Mouse (Mus musculus) hindbrain, embryonic 13.5 days (tissue): ENCODE measurements at regions not wholly inside any gene's neighbourhood (a gene's known extent, or its start where the extent isn't known, plus 50 kb on each side); places are given as distances from the start of the nearest gene placed in this dataset.

ENCODE experiments used
- ATAC-seq: fragments of 200-750 bp; cut with Nextera tagmentation; 2 replicates; pipeline ENCODE4 v1.8.0; 2017; ENCODE audit warnings: moderate TSS enrichment; ENCODE audit not compliant: low FRiP score
- H3K27ac ChIP-seq: fragments of 300-500 bp; sonication (generic); 2 replicates; pipeline ENCODE4 v1.5.1; 2015; ENCODE audit warnings: inconsistent platforms, mild to moderate bottlenecking, moderate library complexity
- H3K27me3 ChIP-seq: fragments of 300-500 bp; sonication (generic); 2 replicates; pipeline ENCODE4 v1.6.1; 2015; ENCODE audit warnings: mild to moderate bottlenecking, inconsistent platforms
- H3K36me3 ChIP-seq: fragments of 300-500 bp; sonication (generic); 2 replicates; pipeline ENCODE4 v1.6.1; 2015; ENCODE audit warnings: mild to moderate bottlenecking, inconsistent platforms
- H3K4me1 ChIP-seq: fragments of 300-500 bp; sonication (generic); replicated peaks from 2 replicates; pipeline ENCODE4 v1.6.1; 2015; ENCODE audit warnings: inconsistent platforms
- H3K4me2 ChIP-seq: fragments of 300-500 bp; sonication (generic); 2 replicates; pipeline ENCODE4 v1.6.1; 2015; ENCODE audit warnings: inconsistent platforms, mild to moderate bottlenecking, moderate library complexity
- H3K4me3 ChIP-seq: fragments of 300-500 bp; sonication (generic); 2 replicates; pipeline ENCODE4 v1.5.1; 2015; ENCODE audit warnings: mild to moderate bottlenecking, inconsistent platforms
- H3K9ac ChIP-seq: fragments of 300-500 bp; sonication (generic); 2 replicates; pipeline ENCODE4 v1.6.1; 2015; ENCODE audit warnings: mild to moderate bottlenecking, inconsistent platforms
- H3K9me3 ChIP-seq: fragments of 300-500 bp; sonication (generic); 2 replicates; pipeline ENCODE4 v1.6.1; 2016; ENCODE audit warnings: inconsistent platforms
- WGBS: fragments of 180-500 bp; shearing (Covaris S2); methylation state at CpG from one replicate; pipeline ENCODE4 v1.1.7; 2015; 5-methylcytosine and 5-hydroxymethylcytosine counted together

- Histone ChIP-seq H3K4me1 (0 out of 2 replicates have a peak, but pooled peaks cover 3% of the 10 kb centered on the region), H3K27ac (no peak overlapping the region), H3K4me3 (no peak overlapping the region), H3K36me3 (no peaks in the 10 kb centered on the region), H3K4me2 (no peak overlapping the region), H3K27me3 (no peaks in the 10 kb centered on the region), H3K9me3 (no peaks in the 10 kb centered on the region), H3K9ac (no peak overlapping the region)
- 75% methylated on average over 3 of the region's 3 CpGs for WGBS
- no peak for ATAC-seq
Measured at GRCm38 (mm10) chr9:30021981-30022380, 59.0 kb upstream of the Ntm start.

DNA sequence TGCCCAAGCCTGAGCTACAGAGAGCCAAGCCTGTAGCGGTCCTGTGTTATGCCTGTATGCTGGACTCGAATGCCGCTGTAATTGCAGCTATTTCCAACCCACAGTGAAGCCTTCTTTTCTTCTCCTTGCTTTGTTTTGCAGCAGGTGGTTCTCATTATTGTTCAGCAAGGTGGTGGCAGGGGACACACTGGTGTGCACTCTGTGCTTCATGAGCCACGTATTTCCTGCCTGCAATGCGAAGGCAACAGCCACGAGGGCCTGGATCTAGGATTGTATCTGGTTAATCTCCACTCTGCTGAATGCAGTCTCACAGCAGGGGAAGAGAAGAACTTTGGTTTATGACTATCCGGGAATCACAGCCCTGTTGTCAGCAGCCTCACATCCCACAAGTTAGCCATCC, 62.3 kb upstream of the Ntm start:
- Histone ChIP-seq H3K4me3 (no peak overlapping the region), H3K4me2 (no peak overlapping the region), H3K27ac (no peak overlapping the region), H3K36me3 (no peaks in the 10 kb centered on the region), H3K27me3 (no peaks in the 10 kb centered on the region), H3K9me3 (no peaks in the 10 kb centered on the region), H3K9ac (no peak overlapping the region), H3K4me1 (no peaks in the 10 kb centered on the region)
- 66% methylated on average over 7 of the region's 7 CpGs for WGBS
- no peak for ATAC-seq

DNA sequence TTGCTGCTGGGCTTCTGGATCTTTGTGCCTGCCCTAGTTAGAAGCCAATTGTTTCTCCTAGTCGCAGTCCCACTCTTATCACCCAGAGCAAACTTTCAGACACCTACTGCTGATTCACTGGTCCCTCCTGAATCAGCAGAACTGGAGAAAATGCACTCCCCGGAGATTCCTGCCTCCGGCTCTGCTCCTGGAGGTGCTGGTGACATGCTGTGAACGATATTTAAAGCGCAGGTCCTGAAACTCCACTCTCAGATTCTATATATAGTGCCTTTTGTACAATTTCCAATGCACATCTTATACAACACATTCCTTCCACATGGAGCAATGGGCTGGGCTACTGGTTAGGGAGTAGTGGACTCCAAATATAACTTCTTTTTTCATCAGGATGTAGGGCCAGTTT, 64.0 kb upstream of the Ntm start:
- ATAC-seq = no peak
- Histone ChIP-seq H3K4me3 (no peak overlapping the region), H3K4me2 (no peak overlapping the region), H3K27ac (no peak overlapping the region), H3K9me3 (no peaks in the 10 kb centered on the region), H3K27me3 (no peaks in the 10 kb centered on the region), H3K4me1 (no peaks in the 10 kb centered on the region), H3K36me3 (no peaks in the 10 kb centered on the region), H3K9ac (no peak overlapping the region)
- 81% methylated on average over 5 of the region's 5 CpGs for WGBS

DNA sequence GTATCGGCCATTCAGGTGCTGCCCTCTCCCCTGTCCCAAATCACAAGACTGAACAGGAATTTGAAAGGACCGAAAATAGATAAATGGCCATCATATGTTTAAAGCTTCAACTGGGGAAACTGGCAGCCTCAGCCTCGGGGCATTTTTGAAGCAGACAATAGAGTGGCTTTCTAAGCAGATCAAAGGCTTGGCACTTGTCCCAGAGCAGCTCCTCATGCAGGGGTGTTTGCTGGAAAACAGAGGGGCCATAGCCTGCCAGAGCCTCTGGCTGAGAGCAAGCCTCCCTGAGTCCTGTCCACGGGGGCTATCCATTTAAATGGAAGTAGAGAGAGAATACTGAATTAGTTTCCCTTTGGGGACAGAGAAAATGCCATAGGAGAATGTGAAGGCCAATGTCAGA, 77.5 kb upstream of the Ntm start:
- Histone ChIP-seq H3K27me3 (no peaks in the 10 kb centered on the region), H3K9ac (no peak overlapping the region), H3K27ac (no peak overlapping the region), H3K9me3 (no peaks in the 10 kb centered on the region), H3K4me2 (no peak overlapping the region), H3K4me3 (no peak overlapping the region), H3K4me1 (peaks cover 11% of the 10 kb centered on the region), H3K36me3 (no peaks in the 10 kb centered on the region)
- WGBS = 10% methylated on average over 4 of the region's 4 CpGs
- ATAC-seq = no peak

- no peaks in the 10 kb centered on the region for H3K36me3 ChIP-seq
- no peak overlapping the region for H3K4me3 ChIP-seq
- WGBS = 85% methylated on average over 2 of the region's 2 CpGs
- H3K4me1 ChIP-seq = peaks cover 12% of the 10 kb centered on the region
- ATAC-seq = no peak
- H3K27ac ChIP-seq = no peak overlapping the region
- H3K9ac ChIP-seq = no peak overlapping the region
- H3K27me3 ChIP-seq = no peaks in the 10 kb centered on the region
- no peak overlapping the region for H3K4me2 ChIP-seq
- no peaks in the 10 kb centered on the region for H3K9me3 ChIP-seq
Measured at GRCm38 (mm10) chr9:30064551-30064950, 101.6 kb upstream of the Ntm start.

DNA sequence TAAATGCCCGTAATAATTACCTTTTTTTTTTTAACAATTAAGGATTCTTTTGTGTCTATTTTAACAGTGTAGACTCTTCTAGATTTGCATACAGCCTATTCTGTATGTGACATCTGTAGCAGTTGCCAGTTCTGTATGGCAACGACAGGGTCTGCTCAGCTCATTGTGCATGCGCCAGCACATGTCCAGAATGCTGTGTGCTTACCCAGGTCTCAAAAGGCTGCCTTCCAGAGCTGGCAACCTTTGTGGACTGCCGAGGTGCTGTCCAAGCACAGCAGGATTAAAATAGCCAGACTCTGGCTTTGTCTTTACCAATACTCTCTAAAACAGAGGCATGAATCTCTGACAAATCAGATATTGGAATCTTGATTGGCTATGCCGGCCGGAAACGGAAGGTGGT, 105.0 kb upstream of the Ntm start:
- Histone ChIP-seq H3K36me3 (no peaks in the 10 kb centered on the region), H3K9me3 (no peaks in the 10 kb centered on the region), H3K4me3 (no peak overlapping the region), H3K4me2 (no peak overlapping the region), H3K9ac (no peak overlapping the region), H3K4me1 (peaks cover 12% of the 10 kb centered on the region), H3K27ac (no peak overlapping the region), H3K27me3 (no peaks in the 10 kb centered on the region)
- 37% methylated on average over 7 of the region's 7 CpGs for WGBS
- ATAC-seq = no peak

DNA sequence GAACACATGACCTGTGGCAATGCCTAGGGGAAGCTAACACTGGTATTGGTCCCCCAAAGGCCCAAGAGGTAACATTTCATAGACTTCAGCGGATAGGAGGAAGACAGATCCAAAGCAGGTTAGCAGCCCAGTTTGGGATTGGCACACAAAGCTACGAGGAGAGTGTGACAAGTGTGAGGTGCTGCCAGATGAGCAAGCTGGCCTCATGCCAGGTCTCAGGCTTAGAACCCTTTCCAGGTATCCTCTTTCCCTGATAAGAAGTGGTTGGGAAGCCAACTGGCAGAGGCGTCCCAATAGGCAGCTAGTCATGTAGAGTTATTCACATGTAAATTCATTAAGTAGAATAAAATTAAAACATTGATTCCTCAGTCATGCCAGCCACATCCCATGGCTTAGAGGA, 112.3 kb upstream of the Ntm start:
- no peak overlapping the region for H3K4me3 ChIP-seq
- no peaks in the 10 kb centered on the region for H3K27me3 ChIP-seq
- peaks cover 9% of the 10 kb centered on the region; the same call in 1 of the 2 replicates for H3K4me1 ChIP-seq
- no peaks in the 10 kb centered on the region for H3K36me3 ChIP-seq
- 86% methylated on average over 3 of the region's 3 CpGs for WGBS
- no peak overlapping the region for H3K9ac ChIP-seq
- H3K27ac ChIP-seq = no peak overlapping the region
- no peak for ATAC-seq
- no peaks in the 10 kb centered on the region for H3K9me3 ChIP-seq
- no peak overlapping the region for H3K4me2 ChIP-seq

- Histone ChIP-seq H3K9me3 (no peaks in the 10 kb centered on the region), H3K4me3 (no peak overlapping the region), H3K27me3 (no peaks in the 10 kb centered on the region), H3K4me1 (peaks cover 9% of the 10 kb centered on the region; the same call in 1 of the 2 replicates), H3K9ac (no peak overlapping the region), H3K27ac (no peak overlapping the region), H3K36me3 (no peaks in the 10 kb centered on the region), H3K4me2 (no peak overlapping the region)
- WGBS = 77% methylated on average over 6 of the region's 6 CpGs
- no peak for ATAC-seq
Measured at GRCm38 (mm10) chr9:30076006-30076405, 113.1 kb upstream of the Ntm start.

- H3K9me3 ChIP-seq = no peaks in the 10 kb centered on the region
- peaks cover 9% of the 10 kb centered on the region; the same call in 1 of the 2 replicates for H3K4me1 ChIP-seq
- H3K27ac ChIP-seq = no peak overlapping the region
- WGBS = 21% methylated on average over 3 of the region's 3 CpGs
- H3K4me3 ChIP-seq = no peak overlapping the region
- no peaks in the 10 kb centered on the region for H3K27me3 ChIP-seq
- no peak overlapping the region for H3K9ac ChIP-seq
- no peak for ATAC-seq
- no peak overlapping the region for H3K4me2 ChIP-seq
- H3K36me3 ChIP-seq = no peaks in the 10 kb centered on the region
Measured at GRCm38 (mm10) chr9:30076482-30076881, 113.5 kb upstream of the Ntm start.

DNA sequence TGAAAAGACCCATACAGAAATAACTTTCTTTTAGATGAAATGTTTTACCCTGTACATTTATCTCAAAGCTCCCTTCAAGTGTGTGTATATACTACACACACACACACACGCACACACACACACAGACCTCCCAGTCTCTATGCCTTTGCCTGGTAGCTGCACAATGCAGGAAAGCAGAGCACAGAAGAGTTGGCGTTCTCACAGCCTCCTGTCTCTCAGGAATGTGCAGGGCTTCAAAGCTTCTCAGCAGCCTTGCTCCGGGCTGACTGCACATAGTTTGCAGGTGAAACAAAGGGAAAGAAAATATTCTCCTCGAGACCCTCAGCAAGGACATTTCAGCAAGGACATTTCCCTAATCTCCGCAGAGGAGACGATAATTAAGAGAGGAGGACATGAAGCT, 139.0 kb upstream of the Ntm start:
- ATAC-seq = no peak
- no peaks in the 10 kb centered on the region for H3K27me3 ChIP-seq
- H3K9me3 ChIP-seq = no peaks in the 10 kb centered on the region
- no peak overlapping the region for H3K27ac ChIP-seq
- H3K4me1 ChIP-seq = peaks cover 14% of the 10 kb centered on the region
- H3K4me3 ChIP-seq = no peak overlapping the region
- no peaks in the 10 kb centered on the region for H3K36me3 ChIP-seq
- H3K4me2 ChIP-seq = no peak overlapping the region
- 55% methylated on average over 6 of the region's 6 CpGs for WGBS
- 0 out of 2 replicates have a peak overlapping the region, but pooled peaks have one; percentile 15 for H3K9ac ChIP-seq

GRCm38 (mm10) chr9:30122371-30122770, 159.4 kb upstream of the Ntm start:
- Histone ChIP-seq H3K9me3 (no peaks in the 10 kb centered on the region), H3K4me3 (no peak overlapping the region), H3K36me3 (no peaks in the 10 kb centered on the region), H3K27me3 (no peaks in the 10 kb centered on the region), H3K9ac (no peak overlapping the region), H3K27ac (no peak overlapping the region), H3K4me1 (no peaks in the 10 kb centered on the region), H3K4me2 (no peak overlapping the region)
- ATAC-seq = no peak
- WGBS = 96% methylated on average over 3 of the region's 3 CpGs

DNA sequence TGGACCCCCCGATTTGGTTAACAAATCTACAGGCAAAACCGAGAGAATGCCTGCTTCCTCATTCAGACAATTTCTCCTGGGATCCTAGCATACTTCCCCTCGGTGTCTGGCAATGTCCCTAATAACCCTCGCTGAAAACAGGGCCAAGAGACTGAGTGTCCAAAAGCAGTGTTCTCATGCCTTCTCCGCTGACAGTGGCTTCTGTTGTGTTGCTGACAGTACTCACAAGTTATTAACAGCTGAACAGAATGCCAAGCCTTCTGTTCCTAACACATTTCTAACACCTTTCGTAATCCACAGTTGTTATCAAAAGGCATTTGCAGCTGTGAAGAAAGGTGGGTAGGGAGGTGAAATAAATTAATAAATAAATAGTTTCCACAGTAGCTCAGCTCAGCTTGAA, 166.2 kb upstream of the Ntm start:
- no peak overlapping the region for H3K27ac ChIP-seq

DNA sequence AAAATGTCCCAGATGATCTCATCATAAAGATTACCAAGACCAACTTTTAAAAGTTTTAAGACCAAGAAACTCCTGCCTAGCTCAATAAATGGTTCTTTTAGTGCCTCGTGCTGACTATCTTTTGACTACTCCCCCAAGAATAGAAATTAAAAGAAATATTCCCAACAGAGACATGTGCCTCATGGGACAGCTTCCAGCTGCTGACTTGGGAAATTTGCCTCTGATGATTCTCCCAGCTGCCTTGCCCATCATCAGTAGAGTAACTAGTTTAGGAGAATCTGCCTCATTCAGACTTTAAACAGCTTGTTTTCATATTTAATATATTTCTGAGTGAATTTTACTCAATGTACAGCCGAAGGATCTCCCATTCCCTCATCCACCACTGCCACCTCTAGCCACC, 168.7 kb upstream of the Ntm start:
- 88% methylated on average over 2 of the region's 2 CpGs for WGBS
- Histone ChIP-seq H3K4me2 (no peak overlapping the region), H3K9me3 (no peaks in the 10 kb centered on the region), H3K4me1 (no peaks in the 10 kb centered on the region), H3K27me3 (no peaks in the 10 kb centered on the region), H3K9ac (no peak overlapping the region), H3K36me3 (no peaks in the 10 kb centered on the region), H3K27ac (no peak overlapping the region), H3K4me3 (no peak overlapping the region)
- no peak for ATAC-seq

More for the DNA sequence above, 166.2 kb upstream of the Ntm start:
- Histone ChIP-seq H3K4me2 (no peak overlapping the region), H3K36me3 (no peaks in the 10 kb centered on the region), H3K4me1 (no peaks in the 10 kb centered on the region), H3K27me3 (no peaks in the 10 kb centered on the region), H3K4me3 (no peak overlapping the region), H3K9ac (no peak overlapping the region), H3K9me3 (no peaks in the 10 kb centered on the region)
- 65% methylated on average over 6 of the region's 6 CpGs for WGBS
- ATAC-seq = no peak

GRCm38 (mm10) chr9:30134303-30134702, 171.4 kb upstream of the Ntm start:
- H3K9ac ChIP-seq = no peak overlapping the region
- peaks cover 9% of the 10 kb centered on the region for H3K4me1 ChIP-seq
- H3K27me3 ChIP-seq = 0 out of 2 replicates have a peak, but pooled peaks cover 5% of the 10 kb centered on the region
- H3K27ac ChIP-seq = no peak overlapping the region
- H3K4me3 ChIP-seq = no peak overlapping the region
- no peak overlapping the region for H3K4me2 ChIP-seq
- no peaks in the 10 kb centered on the region for H3K9me3 ChIP-seq
- ATAC-seq = no peak
- 58% methylated on average over 3 of the region's 3 CpGs for WGBS
- H3K36me3 ChIP-seq = no peaks in the 10 kb centered on the region
